Mouse (Mus musculus): ENCODE results near the gene Cxcr2. TPM values are rescaled to one million over a fixed set of nuclear protein-coding genes. Genes with fewer than 3 reads are reported as not detected.

The Cxcr2 gene
- polyA plus RNA-seq, 1 experiment from 2014 or later, result 0.47 TPM

DNA sequence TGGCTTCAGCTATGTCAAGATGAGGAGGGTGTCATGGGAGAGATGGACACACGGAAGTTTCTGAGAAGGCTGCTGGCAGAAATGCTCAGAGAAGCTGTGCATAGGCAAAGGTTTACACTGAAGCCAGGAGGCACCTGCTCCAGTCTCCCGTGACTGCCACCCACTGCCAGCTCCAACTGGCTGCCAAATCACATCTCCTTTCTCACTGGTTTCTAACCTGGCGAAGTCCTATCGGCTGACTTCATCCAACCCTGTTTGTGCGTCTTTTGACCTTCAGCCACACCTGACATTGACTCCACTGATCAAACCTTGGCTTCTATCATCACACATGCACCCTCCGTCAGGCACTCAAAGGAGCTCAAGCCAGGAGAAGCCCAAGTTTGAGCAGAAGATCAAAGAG lies 35.9 kb upstream of the Cxcr2 start:
- no peak overlapping the region for H3K27ac ChIP-seq (ENCODE audit: low read depth, low read length)
- peaks cover 22% of the 10 kb centered on the region for H3K27me3 ChIP-seq (replicated peaks; ENCODE audit: control insufficient read depth, insufficient read depth, low read length)
- WGBS, result 79% methylated on average over 6 of the region's 6 CpGs
- H3K4me3 ChIP-seq (ENCODE audit: low read depth, low read length), result no peak overlapping the region
- H3K9me3 ChIP-seq (ENCODE audit: control insufficient read depth, low read length), result no peaks in the 10 kb centered on the region
- no peak overlapping the region for H3K9ac ChIP-seq (ENCODE audit: low read depth, low read length)
- no peak overlapping the region for H3K4me2 ChIP-seq
- no peaks in the 10 kb centered on the region for H3K36me3 ChIP-seq (ENCODE audit: control insufficient read depth, insufficient read depth, low read length)
- no peaks in the 10 kb centered on the region; the same call in 1 of the 2 replicates for H3K4me1 ChIP-seq (replicated peaks; ENCODE audit: control insufficient read depth, insufficient read depth, low read length)
- ATAC-seq (replicated peaks; ENCODE audit: low FRiP score) (no peak), DNase-seq (ENCODE audit: low spot score) (no peak)

DNA sequence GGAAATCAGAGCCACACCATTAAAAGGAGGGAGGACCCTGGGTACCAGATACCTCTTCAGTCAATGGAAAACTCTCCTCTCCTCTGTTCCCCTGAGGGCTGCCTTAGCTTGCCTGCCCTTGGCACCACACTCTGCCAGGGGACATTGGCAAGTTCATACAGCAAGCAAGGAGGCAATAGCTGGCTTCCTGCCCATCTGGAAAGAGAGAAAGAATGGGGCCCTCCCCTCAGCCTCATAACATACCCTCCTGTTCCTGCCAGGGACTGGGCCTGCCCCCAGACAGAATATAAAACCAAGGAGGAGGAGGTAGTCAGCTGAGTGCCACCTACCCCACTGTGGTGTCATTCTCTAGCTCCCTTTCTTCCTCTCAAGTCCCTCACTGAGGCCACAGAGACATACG lies 34.7 kb upstream of the Cxcr2 start:
- H3K4me3 ChIP-seq (ENCODE audit: low read depth, low read length), result no peak overlapping the region
- WGBS, result 75% methylated on average over 1 of the region's 1 CpGs
- DNase-seq (ENCODE audit: low spot score) (no peak), ATAC-seq (replicated peaks; ENCODE audit: low FRiP score) (no peak)
- H3K27me3 ChIP-seq (replicated peaks; ENCODE audit: control insufficient read depth, insufficient read depth, low read length), result peaks cover 33% of the 10 kb centered on the region
- H3K9me3 ChIP-seq (ENCODE audit: control insufficient read depth, low read length), result no peaks in the 10 kb centered on the region
- no peak overlapping the region for H3K9ac ChIP-seq (ENCODE audit: low read depth, low read length)
- H3K27ac ChIP-seq (ENCODE audit: low read depth, low read length), result no peak overlapping the region
- H3K4me1 ChIP-seq (replicated peaks; ENCODE audit: control insufficient read depth, insufficient read depth, low read length), result peaks cover 1% of the 10 kb centered on the region; the same call in 1 of the 2 replicates
- H3K36me3 ChIP-seq (ENCODE audit: control insufficient read depth, insufficient read depth, low read length), result no peaks in the 10 kb centered on the region
- H3K4me2 ChIP-seq, result no peak overlapping the region

DNA sequence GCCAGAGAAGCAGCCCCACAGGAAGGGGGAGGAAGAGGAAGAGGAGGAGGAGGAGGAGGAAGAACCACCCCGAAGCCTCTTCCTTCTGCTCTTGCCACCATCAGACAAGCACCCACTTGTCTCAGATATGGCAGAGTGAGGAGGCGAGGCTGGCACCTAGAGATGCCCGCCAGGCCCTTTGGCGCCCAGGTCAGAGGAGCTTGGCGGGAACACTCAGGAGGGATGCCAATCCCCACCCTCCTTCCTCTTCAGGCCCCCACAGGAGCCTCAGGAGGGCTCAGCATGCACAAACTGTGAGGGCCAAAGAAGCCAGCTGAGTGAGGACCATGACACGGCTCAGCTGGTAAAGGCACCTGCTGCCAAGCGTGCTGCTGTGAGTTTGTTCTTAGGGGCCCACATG lies 32.7 kb upstream of the Cxcr2 start:
- no peak for ATAC-seq (replicated peaks; ENCODE audit: low FRiP score)
- H3K27me3 ChIP-seq (replicated peaks; ENCODE audit: control insufficient read depth, insufficient read depth, low read length), result peaks cover 38% of the 10 kb centered on the region

DNA sequence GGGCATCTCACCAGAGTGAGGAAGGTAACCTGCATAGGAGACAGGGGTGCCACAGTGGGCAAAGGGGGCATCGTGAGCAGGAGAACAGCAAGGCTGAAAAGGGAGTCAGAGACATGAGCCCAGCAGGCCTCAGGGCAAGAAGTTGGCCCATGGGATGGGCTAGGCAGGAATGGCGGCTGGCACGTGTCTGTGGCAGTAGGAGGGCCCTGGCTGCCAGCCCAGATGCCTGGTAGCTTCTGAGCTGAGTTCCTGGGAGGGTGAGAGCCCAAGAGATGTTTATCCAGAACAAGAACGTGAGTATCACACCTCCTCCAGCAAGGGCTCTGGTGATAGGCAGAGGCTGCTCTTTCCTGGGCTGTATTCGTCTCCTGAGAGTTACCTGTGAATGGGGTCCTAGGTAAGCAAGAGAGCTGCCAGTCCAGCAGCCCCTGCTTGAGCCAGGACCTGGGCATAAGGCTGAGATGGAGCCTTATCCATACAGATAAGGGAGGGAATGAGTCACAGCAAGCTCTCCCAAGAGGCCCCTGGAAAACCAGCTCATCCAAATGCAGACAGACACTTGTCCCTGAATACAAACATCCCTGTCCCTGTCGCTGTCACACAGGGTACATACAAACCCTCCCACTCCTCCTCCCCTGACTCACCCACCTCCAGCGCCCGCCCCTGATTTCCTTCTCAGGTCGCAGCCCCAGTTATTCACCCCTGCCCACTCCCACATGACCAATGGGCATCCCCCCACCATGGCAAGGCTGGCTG lies 31.8 kb upstream of the Cxcr2 start:
- Histone ChIP-seq H3K27me3 (replicated peaks; ENCODE audit: control insufficient read depth, insufficient read depth, low read length) (peaks cover 38% of the 10 kb centered on the region), H3K36me3 (ENCODE audit: control insufficient read depth, insufficient read depth, low read length) (no peaks in the 10 kb centered on the region), H3K27ac (ENCODE audit: low read depth, low read length) (no peak overlapping the region), H3K4me1 (replicated peaks; ENCODE audit: control insufficient read depth, insufficient read depth, low read length) (peaks cover 6% of the 10 kb centered on the region; the same call in 1 of the 2 replicates), H3K9ac (ENCODE audit: low read depth, low read length) (no peak overlapping the region), H3K9me3 (ENCODE audit: control insufficient read depth, low read length) (no peaks in the 10 kb centered on the region), H3K4me3 (ENCODE audit: low read depth, low read length) (no peak overlapping the region), H3K4me2 (no peak overlapping the region)
- ATAC-seq (replicated peaks; ENCODE audit: low FRiP score) (no peak), DNase-seq (ENCODE audit: low spot score) (no peak)
- WGBS, result 49% methylated on average over 9 of the region's 9 CpGs

More for the DNA sequence above, 32.7 kb upstream of the Cxcr2 start:
- H3K4me3 ChIP-seq (ENCODE audit: low read depth, low read length), result no peak overlapping the region
- H3K9ac ChIP-seq (ENCODE audit: low read depth, low read length), result no peak overlapping the region
- H3K27ac ChIP-seq (ENCODE audit: low read depth, low read length), result no peak overlapping the region
- H3K9me3 ChIP-seq (ENCODE audit: control insufficient read depth, low read length), result no peaks in the 10 kb centered on the region
- peaks cover 6% of the 10 kb centered on the region; the same call in 1 of the 2 replicates for H3K4me1 ChIP-seq (replicated peaks; ENCODE audit: control insufficient read depth, insufficient read depth, low read length)
- no peak for DNase-seq (ENCODE audit: low spot score)
- no peaks in the 10 kb centered on the region for H3K36me3 ChIP-seq (ENCODE audit: control insufficient read depth, insufficient read depth, low read length)
- no peak overlapping the region for H3K4me2 ChIP-seq
- WGBS, result 77% methylated on average over 7 of the region's 7 CpGs

DNA sequence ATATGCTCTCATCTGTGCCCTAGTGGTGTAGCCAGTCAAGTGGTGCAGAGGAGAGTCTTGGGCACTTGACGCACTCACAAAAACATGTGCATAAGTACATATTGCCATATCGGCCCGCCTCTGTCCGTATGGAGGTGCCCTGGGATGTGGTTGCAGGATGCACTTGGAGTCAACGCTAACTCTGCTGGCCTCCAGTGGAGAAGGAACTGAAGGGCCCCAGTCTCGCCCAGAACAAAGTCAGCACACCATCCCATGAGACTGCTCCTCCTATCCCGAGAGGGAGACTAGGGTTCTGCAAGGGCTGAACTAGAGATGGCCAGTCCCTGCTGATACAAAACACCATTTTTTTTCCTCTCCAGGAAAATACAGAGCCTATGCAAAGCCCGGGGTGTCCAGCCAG lies 30.6 kb upstream of the Cxcr2 start:
- H3K4me3 ChIP-seq (ENCODE audit: low read depth, low read length), result no peak overlapping the region
- peaks cover 38% of the 10 kb centered on the region for H3K27me3 ChIP-seq (replicated peaks; ENCODE audit: control insufficient read depth, insufficient read depth, low read length)
- H3K4me2 ChIP-seq, result no peak overlapping the region; the same call in 1 of the 2 replicates

DNA sequence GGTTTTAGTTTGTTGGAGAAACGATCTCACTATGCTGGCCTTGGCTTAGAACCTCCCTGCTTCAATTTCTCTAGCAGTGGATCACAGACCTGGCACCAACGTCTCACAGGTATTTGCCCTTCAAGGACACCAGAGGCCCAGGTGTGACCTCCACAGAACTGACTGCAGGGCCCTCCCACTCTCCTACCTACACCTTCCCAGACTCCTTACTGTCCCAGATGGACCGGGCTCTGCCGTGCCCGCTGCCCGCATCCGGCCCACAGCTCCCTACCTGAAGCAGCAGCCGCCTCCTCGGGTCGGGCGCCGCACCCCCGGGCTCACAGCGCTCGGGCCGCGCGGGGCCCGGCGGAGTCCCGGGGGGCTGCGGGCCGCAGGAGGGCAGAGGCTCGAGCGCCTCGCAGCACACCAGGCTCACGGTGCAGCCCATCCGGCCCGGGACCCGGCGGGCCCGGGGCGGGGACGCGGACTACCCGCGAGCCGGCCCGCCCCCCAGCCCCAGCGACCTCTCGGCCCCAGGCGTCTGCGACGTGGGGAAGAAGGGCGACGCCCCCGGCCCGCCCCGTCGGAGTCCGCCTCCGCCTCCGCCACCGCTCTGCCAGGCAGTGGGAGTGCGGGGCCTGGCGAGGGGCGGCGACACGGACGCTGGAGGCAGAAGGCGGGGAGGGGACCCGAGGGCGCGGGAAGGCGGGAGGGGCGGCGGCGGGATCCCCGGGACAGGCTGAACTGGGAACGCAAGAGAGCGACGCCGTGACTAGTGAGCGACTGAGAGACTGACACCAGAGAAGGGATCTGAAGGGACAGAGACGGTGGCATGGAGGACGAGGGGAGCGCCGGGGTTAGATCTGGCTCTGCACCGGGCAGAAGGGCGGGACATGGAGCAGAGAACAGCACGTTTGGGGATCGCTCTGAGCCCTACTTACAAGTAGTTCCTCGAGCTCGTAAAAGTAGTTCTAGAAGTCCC lies 29.5 kb upstream of the Cxcr2 start, which contains the start of gene Tns1:
TSS of gene Tns1 (minus strand) at position 429 of the 961 bp plus-strand sequence.
- H3K27ac ChIP-seq (ENCODE audit: low read depth, low read length), result no peak within 1 kb of the TSS
- peaks cover 34% of the 10 kb centered on the region for H3K27me3 ChIP-seq (replicated peaks; ENCODE audit: control insufficient read depth, insufficient read depth, low read length)
- ATAC-seq (replicated peaks; ENCODE audit: low FRiP score) (peak; percentile 64), DNase-seq (ENCODE audit: low spot score) (peak; percentile 69)
- H3K4me1 ChIP-seq (replicated peaks; ENCODE audit: control insufficient read depth, insufficient read depth, low read length), result peaks cover 6% of the 10 kb centered on the region; the same call in 1 of the 2 replicates
- peak within 1 kb of the TSS; percentile 50 for H3K9ac ChIP-seq (ENCODE audit: low read depth, low read length)
- H3K4me3 ChIP-seq (ENCODE audit: low read depth, low read length), result peak within 1 kb of the TSS; percentile 58
- 1% methylated on average over 83 of the region's 84 CpGs for WGBS
- peak within 1 kb of the TSS; percentile 97 for H3K4me2 ChIP-seq
- no peaks in the 10 kb centered on the region for H3K9me3 ChIP-seq (ENCODE audit: control insufficient read depth, low read length)
- no peaks in the 10 kb centered on the region for H3K36me3 ChIP-seq (ENCODE audit: control insufficient read depth, insufficient read depth, low read length)

More for the DNA sequence above, 30.6 kb upstream of the Cxcr2 start:
- no peaks in the 10 kb centered on the region for H3K36me3 ChIP-seq (ENCODE audit: control insufficient read depth, insufficient read depth, low read length)
- no peak for ATAC-seq (replicated peaks; ENCODE audit: low FRiP score)
- peaks cover 6% of the 10 kb centered on the region; the same call in 1 of the 2 replicates for H3K4me1 ChIP-seq (replicated peaks; ENCODE audit: control insufficient read depth, insufficient read depth, low read length)
- H3K9me3 ChIP-seq (ENCODE audit: control insufficient read depth, low read length), result no peaks in the 10 kb centered on the region
- 63% methylated on average over 8 of the region's 8 CpGs for WGBS
- no peak overlapping the region for H3K9ac ChIP-seq (ENCODE audit: low read depth, low read length)
- no peak overlapping the region for H3K27ac ChIP-seq (ENCODE audit: low read depth, low read length)
- no peak for DNase-seq (ENCODE audit: low spot score)

DNA sequence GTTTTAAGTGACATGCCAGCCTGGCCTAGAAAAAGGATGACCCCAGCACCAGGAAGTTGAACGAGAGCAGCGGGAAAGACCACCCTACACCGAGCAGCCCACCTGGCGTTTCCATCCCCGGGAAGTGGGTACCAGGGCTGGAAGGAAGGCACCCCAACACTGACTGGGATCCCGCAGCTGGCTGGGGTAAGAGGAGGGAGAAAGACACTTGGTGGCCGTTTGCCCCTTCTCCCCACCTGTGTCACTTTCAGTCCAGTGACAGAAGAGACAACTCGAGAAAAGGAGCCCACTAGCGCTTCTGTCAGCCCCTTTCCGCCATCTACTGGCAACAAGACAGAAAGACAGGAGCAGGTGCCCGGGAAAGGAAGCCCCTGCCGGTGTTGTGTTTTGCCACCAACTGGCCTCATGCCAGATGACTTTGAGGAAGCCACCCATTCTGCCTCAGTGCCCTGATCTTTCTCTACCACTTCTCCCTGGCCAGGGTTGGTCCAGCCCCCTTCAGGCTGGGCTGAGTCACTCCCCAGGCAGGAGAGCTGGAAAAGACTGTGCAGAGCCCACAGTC lies 28.7 kb upstream of the Cxcr2 start, which contains the start of gene Rufy4:
TSS of gene Rufy4 (plus strand) at position 551 of the 562 bp plus-strand sequence.
- ATAC-seq (replicated peaks; ENCODE audit: low FRiP score) (peak; percentile 40), DNase-seq (ENCODE audit: low spot score) (peak; percentile 71)
- WGBS, result under 1% methylated on average over 12 of the region's 12 CpGs
- Histone ChIP-seq H3K4me1 (replicated peaks; ENCODE audit: control insufficient read depth, insufficient read depth, low read length) (peaks cover 6% of the 10 kb centered on the region; the same call in 1 of the 2 replicates), H3K27me3 (replicated peaks; ENCODE audit: control insufficient read depth, insufficient read depth, low read length) (peaks cover 32% of the 10 kb centered on the region), H3K4me2 (peak within 1 kb of the TSS; percentile 97), H3K27ac (ENCODE audit: low read depth, low read length) (no peak within 1 kb of the TSS), H3K4me3 (ENCODE audit: low read depth, low read length) (peak within 1 kb of the TSS; percentile 58), H3K9me3 (ENCODE audit: control insufficient read depth, low read length) (no peaks in the 10 kb centered on the region), H3K9ac (ENCODE audit: low read depth, low read length) (peak within 1 kb of the TSS; percentile 50), H3K36me3 (ENCODE audit: control insufficient read depth, insufficient read depth, low read length) (no peaks in the 10 kb centered on the region)

Data from liver, embryonic 11.5 days (tissue).